Mouse (Mus musculus) midbrain, embryonic 11.5 days (tissue): ENCODE measurements around the gene Aff4. TPM values are rescaled to one million over a fixed set of nuclear protein-coding genes. Genes with fewer than 3 reads are reported as not detected.
"Not testable (repeated sequence)": the region's sequence is repeated elsewhere in the genome, so short reads cannot be mapped to it uniquely, and the experiment has no call there.

Experiments
- ATAC-seq: fragments of 200-750 bp; cut with Nextera tagmentation; 2 replicates; pipeline ENCODE4 v1.8.0; 2017; ENCODE audit warnings: moderate TSS enrichment, moderate library complexity; ENCODE audit not compliant: low FRiP score
- DNase-seq: peaks from one replicate; pipeline ENCODE4 v3.0.0; 2015; ENCODE audit warnings: low spot score; ENCODE audit errors: missing footprints
- H3K27ac ChIP-seq: fragments of 300-500 bp; sonication (generic); 2 replicates; pipeline ENCODE4 v1.5.1; 2014; ENCODE audit warnings: low read depth, low read length
- H3K27me3 ChIP-seq: fragments of 300-500 bp; sonication (generic); 2 replicates; pipeline ENCODE4 v1.6.1; 2014; ENCODE audit warnings: mild to moderate bottlenecking, low read length, moderate library complexity, mixed read lengths; ENCODE audit not compliant: control insufficient read depth, insufficient read depth
- H3K36me3 ChIP-seq: fragments of 300-500 bp; sonication (generic); 2 replicates; pipeline ENCODE4 v1.6.1; 2014; ENCODE audit warnings: mild to moderate bottlenecking, low read length, moderate library complexity, mixed read lengths; ENCODE audit not compliant: control insufficient read depth, insufficient read depth
- H3K4me1 ChIP-seq: fragments of 300-500 bp; sonication (generic); 2 replicates; pipeline ENCODE4 v1.6.1; 2014; ENCODE audit warnings: low read length; ENCODE audit not compliant: control insufficient read depth, insufficient read depth
- H3K4me2 ChIP-seq: fragments of 300-500 bp; sonication (generic); 2 replicates; pipeline ENCODE4 v1.6.1; 2014; ENCODE audit warnings: mild to moderate bottlenecking, moderate library complexity
- H3K4me3 ChIP-seq: fragments of 300-500 bp; sonication (generic); 2 replicates; pipeline ENCODE4 v1.5.1; 2014; ENCODE audit warnings: low read depth, low read length
- H3K9ac ChIP-seq: fragments of 300-500 bp; sonication (generic); 2 replicates; pipeline ENCODE4 v1.6.1; 2014; ENCODE audit warnings: low read length
- H3K9me3 ChIP-seq: fragments of 300-500 bp; sonication (generic); 2 replicates; pipeline ENCODE4 v1.6.1; 2016; ENCODE audit warnings: low read length; ENCODE audit not compliant: control insufficient read depth
- WGBS: fragments of 180-500 bp; shearing (Covaris S2); extraction: QIAGEN DNeasy Blood & Tissue Kit; methylation state at CpG from one replicate; pipeline ENCODE4 v1.1.7; 2014; 5-methylcytosine and 5-hydroxymethylcytosine counted together
- polyA plus RNA-seq: library from polyadenylated mRNA; unstranded; fragments of >200 nt; fragmentation: Nextera tagmentation; extraction: Ambion mirVana; gene quantifications from 2 replicates; pipeline ENCODE4 v1.2.1, GENCODE M21; 2014

The Aff4 gene
- polyA plus RNA-seq, 1 experiment from 2014 or later: 43.5 TPM

GRCm38 (mm10) chr11:53312823-53313222 lies 37.8 kb upstream of the Aff4 start:
- H3K36me3 ChIP-seq, H3K9ac ChIP-seq, H3K4me3 ChIP-seq, H3K4me1 ChIP-seq, H3K9me3 ChIP-seq, H3K27me3 ChIP-seq, H3K4me2 ChIP-seq, DNase-seq, ATAC-seq, H3K27ac ChIP-seq: not testable (repeated sequence)
- WGBS: 94% methylated on average over 1 of the region's 1 CpGs

- Histone ChIP-seq H3K27ac (no peak overlapping the region), H3K9ac (no peak overlapping the region), H3K4me3 (no peak overlapping the region), H3K36me3 (no peaks in the 10 kb centered on the region), H3K27me3 (no peaks in the 10 kb centered on the region), H3K9me3 (no peaks in the 10 kb centered on the region), H3K4me2 (no peak overlapping the region), H3K4me1 (no peaks in the 10 kb centered on the region)
- DNase-seq (no peak), ATAC-seq (no peak)
- WGBS: 89% methylated on average over 1 of the region's 1 CpGs
These were observed 35.9 kb upstream of the Aff4 start for GRCm38 (mm10) chr11:53314770-53315173.

GRCm38 (mm10) chr11:53316996-53317395 lies 33.6 kb upstream of the Aff4 start:
- Histone ChIP-seq H3K9me3 (no peaks in the 10 kb centered on the region), H3K27me3 (no peaks in the 10 kb centered on the region), H3K27ac (no peak overlapping the region), H3K9ac (no peak overlapping the region), H3K36me3 (no peaks in the 10 kb centered on the region), H3K4me1 (no peaks in the 10 kb centered on the region), H3K4me3 (no peak overlapping the region), H3K4me2 (no peak overlapping the region)
- peak; percentile 31 for DNase-seq
- no peak for ATAC-seq
- 61% methylated on average over 6 of the region's 6 CpGs for WGBS

- WGBS: 87% methylated on average over 7 of the region's 7 CpGs
These were observed 32.6 kb upstream of the Aff4 start for GRCm38 (mm10) chr11:53318041-53318440.

GRCm38 (mm10) chr11:53318568-53318967 lies 32.1 kb upstream of the Aff4 start:
- H3K27ac ChIP-seq, H3K27me3 ChIP-seq, H3K9me3 ChIP-seq, H3K36me3 ChIP-seq, H3K4me1 ChIP-seq, ATAC-seq, H3K9ac ChIP-seq, H3K4me3 ChIP-seq, DNase-seq, H3K4me2 ChIP-seq: not testable (repeated sequence)
- WGBS: 76% methylated on average over 3 of the region's 3 CpGs

More at GRCm38 (mm10) chr11:53318041-53318440, 32.6 kb upstream of the Aff4 start:
- no peak for ATAC-seq
- Histone ChIP-seq H3K36me3 (no peaks in the 10 kb centered on the region), H3K9ac (no peak overlapping the region), H3K27me3 (no peaks in the 10 kb centered on the region), H3K27ac (no peak overlapping the region), H3K4me3 (no peak overlapping the region), H3K9me3 (no peaks in the 10 kb centered on the region), H3K4me1 (no peaks in the 10 kb centered on the region), H3K4me2 (no peak overlapping the region)
- DNase-seq: peak; percentile 61

- not testable (repeated sequence) for H3K4me3 ChIP-seq, ATAC-seq, H3K27me3 ChIP-seq, DNase-seq, H3K4me2 ChIP-seq, H3K9me3 ChIP-seq, H3K9ac ChIP-seq, H3K27ac ChIP-seq, H3K36me3 ChIP-seq, H3K4me1 ChIP-seq
- 89% methylated on average over 13 of the region's 13 CpGs for WGBS
These were observed 30.8 kb upstream of the Aff4 start for GRCm38 (mm10) chr11:53319867-53320266.

GRCm38 (mm10) chr11:53324512-53324968 lies 26.1 kb upstream of the Aff4 start, which contains the start of gene Zcchc10:
Gene Zcchc10, plus strand, starts transcription at chr11:53324679.
- Histone ChIP-seq H3K4me3 (peak within 1 kb of the TSS; percentile 80), H3K9me3 (no peaks in the 10 kb centered on the region), H3K36me3 (peaks cover 8% of the 10 kb centered on the region), H3K9ac (peak within 1 kb of the TSS; percentile 86), H3K27ac (no peak within 1 kb of the TSS), H3K4me1 (peaks cover 9% of the 10 kb centered on the region), H3K4me2 (peak within 1 kb of the TSS; percentile 68), H3K27me3 (no peaks in the 10 kb centered on the region)
- ATAC-seq: peak; percentile 91
- under 1% methylated on average over 21 of the region's 21 CpGs for WGBS
- DNase-seq: peak; percentile 98

- Histone ChIP-seq H3K4me2 (no peak overlapping the region), H3K9me3 (no peaks in the 10 kb centered on the region), H3K27ac (no peak overlapping the region), H3K27me3 (no peaks in the 10 kb centered on the region), H3K4me1 (peaks cover 5% of the 10 kb centered on the region), H3K4me3 (no peak overlapping the region), H3K9ac (no peak overlapping the region), H3K36me3 (peaks cover 13% of the 10 kb centered on the region)
- peak; percentile 31 for DNase-seq
- ATAC-seq: no peak
- 90% methylated on average over 7 of the region's 7 CpGs for WGBS
These were observed 20.3 kb upstream of the Aff4 start for GRCm38 (mm10) chr11:53330325-53330724.

- Histone ChIP-seq H3K4me1 (no peaks in the 10 kb centered on the region), H3K9ac (no peak overlapping the region), H3K36me3 (peaks cover 13% of the 10 kb centered on the region), H3K9me3 (no peaks in the 10 kb centered on the region), H3K27ac (no peak overlapping the region), H3K27me3 (no peaks in the 10 kb centered on the region), H3K4me2 (no peak overlapping the region), H3K4me3 (no peak overlapping the region)
- 97% methylated on average over 6 of the region's 6 CpGs for WGBS
- DNase-seq (no peak), ATAC-seq (no peak)
These were observed 19.5 kb upstream of the Aff4 start for GRCm38 (mm10) chr11:53331121-53331520.
